Mouse (Mus musculus): Measurements from ENCODE around the gene Slco3a1. TPM values are rescaled to one million over a fixed set of nuclear protein-coding genes. Genes with fewer than 3 reads are reported as not detected.
A peak's percentile ranks its signal among the peaks of the same experiment; 100 is the strongest.

The Slco3a1 gene
- total and polyA plus RNA-seq, 3 experiments, result 0.04 to 0.35 TPM; not detected in 1

DNA sequence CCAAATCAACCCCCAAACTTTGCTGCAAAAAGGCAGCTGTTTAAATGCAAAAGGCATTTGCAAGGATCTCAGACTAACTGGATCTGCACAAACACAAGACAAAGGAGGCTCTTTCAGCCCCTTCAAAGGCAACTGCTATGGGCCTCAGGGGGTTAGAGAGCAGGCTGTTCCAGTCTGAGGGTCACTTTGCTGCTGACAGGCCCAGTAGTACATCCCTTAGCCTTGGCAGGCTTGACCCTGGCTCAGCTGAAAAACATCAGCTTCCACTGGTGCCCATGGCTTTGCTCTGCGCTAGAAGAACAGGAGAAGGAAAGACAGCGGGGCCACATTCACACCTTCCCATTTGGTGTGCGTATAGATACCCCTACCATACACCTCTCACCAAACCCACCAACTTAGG is 189.6 kb downstream of the Slco3a1 start:
- no peak for TF ChIP-seq HCFC1 (IDR thresholded peaks at IDR 0.05; ENCODE audit: low read depth, low read length)
- in situ Hi-C loops (cut with MboI; ENCODE audit: low pct_ligation_motif_present, low pct_unique_long_range_greater_than_20kb, low sequenced_read_pairs) (no loop called here), dilution Hi-C loops (cut with MboI; ENCODE audit: extremely low pct_ligation_motif_present, extremely low pct_unique_long_range_greater_than_20kb, low sequenced_read_pairs) (no loop called here)
- Histone ChIP-seq H3K9me3 (replicated peaks; ENCODE audit: low read length) (no peaks in the 10 kb centered on the region), H3K4me3 (replicated peaks in 1 of 3; ENCODE audit: low read depth in 2 of 3, low read length in 2 of 3, poor library complexity in 1 of 3) (no peak overlapping the region), H3K9ac (ENCODE audit: insufficient read depth, low read depth) (no peak overlapping the region), H3K79me2 (replicated peaks; ENCODE audit: control insufficient read depth, extremely low read depth, insufficient read depth, poor library complexity, severe bottlenecking) (no peaks in the 10 kb centered on the region), H3K4me1 (ENCODE audit: control insufficient read depth in 1 of 2, insufficient read depth in 2 of 2) (no peaks in the 10 kb centered on the region), H3K27me3 (replicated peaks) (peaks cover 24% of the 10 kb centered on the region), H3K36me3 (replicated peaks in 1 of 2; ENCODE audit: control insufficient read depth in 1 of 2, insufficient read depth in 1 of 2, low read length in 1 of 2) (no peaks in the 10 kb centered on the region), H3K4me2 (ENCODE audit: insufficient read depth, low read depth, poor library complexity, severe bottlenecking) (no peak overlapping the region), H3K27ac (ENCODE audit: insufficient read depth, low read depth) (no peak overlapping the region)
- no peak for DNase-seq (ENCODE audit: extremely low read depth)

DNA sequence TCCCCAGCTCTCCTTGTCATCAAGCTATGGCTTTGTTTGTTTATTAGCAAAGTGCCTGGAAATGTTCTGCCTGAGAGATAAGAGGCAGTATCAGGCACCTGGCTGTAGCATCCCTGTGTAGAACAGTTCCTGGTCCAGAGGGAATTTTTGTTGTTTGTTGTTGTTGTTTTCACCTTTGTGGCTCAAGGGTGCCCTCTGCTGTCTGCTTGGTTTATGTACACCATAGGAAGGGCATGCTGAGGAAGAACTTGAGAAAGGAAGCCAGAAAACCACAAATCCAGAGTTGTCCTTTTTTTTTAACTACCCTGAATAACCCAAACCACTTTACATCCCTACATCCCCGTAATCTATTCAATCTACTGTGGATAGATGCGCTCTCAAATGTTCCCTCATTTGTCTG is 191.1 kb downstream of the Slco3a1 start:
- H3K9ac ChIP-seq (ENCODE audit: insufficient read depth, low read depth), result no peak overlapping the region
- H3K36me3 ChIP-seq (replicated peaks in 1 of 2; ENCODE audit: control insufficient read depth in 1 of 2, insufficient read depth in 1 of 2, low read length in 1 of 2), result no peaks in the 10 kb centered on the region
- H3K4me3 ChIP-seq (replicated peaks in 1 of 3; ENCODE audit: low read depth in 2 of 3, low read length in 2 of 3, poor library complexity in 1 of 3), result no peak overlapping the region
- H3K4me2 ChIP-seq (ENCODE audit: insufficient read depth, low read depth, poor library complexity, severe bottlenecking), result no peak overlapping the region
- in situ Hi-C loops (cut with MboI; ENCODE audit: low pct_ligation_motif_present, low pct_unique_long_range_greater_than_20kb, low sequenced_read_pairs), result no loop called here
- H3K79me2 ChIP-seq (replicated peaks; ENCODE audit: control insufficient read depth, extremely low read depth, insufficient read depth, poor library complexity, severe bottlenecking), result no peaks in the 10 kb centered on the region
- DNase-seq (ENCODE audit: extremely low read depth), result no peak
- H3K27ac ChIP-seq (ENCODE audit: insufficient read depth, low read depth), result no peak overlapping the region
- dilution Hi-C loops (cut with MboI; ENCODE audit: extremely low pct_ligation_motif_present, extremely low pct_unique_long_range_greater_than_20kb, low sequenced_read_pairs), result no loop called here
- TF ChIP-seq CTCF (conservative IDR thresholded peaks at IDR 0.05 in 1 of 2, IDR thresholded peaks at IDR 0.05 in 1 of 2; ENCODE audit: low read depth in 2 of 2, low read length in 2 of 2) (peak; percentile 36 to 40; a peak in 3 of 4 replicates), E2F4 (IDR thresholded peaks at IDR 0.05; ENCODE audit: insufficient replicate concordance, low read depth, low read length) (no peak), ZKSCAN1 (IDR thresholded peaks at IDR 0.05; ENCODE audit: borderline replicate concordance, low read depth, low read length) (no peak), USF1 (IDR thresholded peaks at IDR 0.05; ENCODE audit: low read depth, low read length) (no peak)
- H3K4me1 ChIP-seq (ENCODE audit: control insufficient read depth in 1 of 2, insufficient read depth in 2 of 2), result no peaks in the 10 kb centered on the region
- H3K27me3 ChIP-seq (replicated peaks), result peaks cover 20% of the 10 kb centered on the region
- no peaks in the 10 kb centered on the region for H3K9me3 ChIP-seq (replicated peaks; ENCODE audit: low read length)

DNA sequence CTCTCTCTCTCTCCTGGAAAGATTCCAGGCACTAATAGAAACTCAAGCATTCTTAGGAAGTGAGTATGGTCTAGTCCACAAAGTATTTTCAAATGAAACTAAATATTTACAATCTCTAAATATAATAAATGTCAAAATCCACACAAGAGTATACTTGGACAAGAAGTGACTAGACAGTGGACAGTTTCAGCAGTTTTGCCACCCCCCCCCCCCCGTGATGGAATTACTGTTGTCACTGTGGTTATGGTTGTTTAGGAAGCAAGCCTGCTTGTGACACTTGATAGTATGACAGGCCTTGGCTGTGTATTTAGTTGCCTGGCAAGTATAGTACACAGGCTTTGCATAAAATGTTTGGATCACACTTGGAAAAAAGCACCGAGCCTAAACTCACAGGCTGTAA is 192.9 kb downstream of the Slco3a1 start:
- H3K27me3 ChIP-seq (replicated peaks), result peaks cover 18% of the 10 kb centered on the region
- H3K4me1 ChIP-seq (ENCODE audit: control insufficient read depth in 1 of 2, insufficient read depth in 2 of 2), result no peaks in the 10 kb centered on the region
- H3K4me3 ChIP-seq (replicated peaks in 1 of 3; ENCODE audit: low read depth in 2 of 3, low read length in 2 of 3, poor library complexity in 1 of 3), result no peak overlapping the region
- dilution Hi-C loops (cut with MboI; ENCODE audit: extremely low pct_ligation_motif_present, extremely low pct_unique_long_range_greater_than_20kb, low sequenced_read_pairs), result no loop called here
- DNase-seq (ENCODE audit: extremely low read depth), result no peak
- no peak overlapping the region for H3K9ac ChIP-seq (ENCODE audit: insufficient read depth, low read depth)
- no peaks in the 10 kb centered on the region for H3K36me3 ChIP-seq (replicated peaks in 1 of 2; ENCODE audit: control insufficient read depth in 1 of 2, insufficient read depth in 1 of 2, low read length in 1 of 2)
- no peak overlapping the region for H3K4me2 ChIP-seq (ENCODE audit: insufficient read depth, low read depth, poor library complexity, severe bottlenecking)
- no peak overlapping the region for H3K27ac ChIP-seq (ENCODE audit: insufficient read depth, low read depth)
- TF ChIP-seq ETS1 (conservative IDR thresholded peaks at IDR 0.05; ENCODE audit: low read depth, low read length) (no peak), EP300 (IDR thresholded peaks at IDR 0.05; ENCODE audit: low read length) (no peak), ELF1 (IDR thresholded peaks at IDR 0.05; ENCODE audit: low read depth, low read length) (no peak), E2F4 (IDR thresholded peaks at IDR 0.05; ENCODE audit: insufficient replicate concordance, low read depth, low read length) (no peak), UBTF (IDR thresholded peaks at IDR 0.05; ENCODE audit: low read depth, low read length) (no peak), JUN (IDR thresholded peaks at IDR 0.05; ENCODE audit: insufficient read depth, low read depth, low read length) (no peak), KAT2A (IDR thresholded peaks at IDR 0.05; ENCODE audit: insufficient replicate concordance, low read length) (no peak), PAX5 (IDR thresholded peaks at IDR 0.05; ENCODE audit: low read length) (no peak), MYC (IDR thresholded peaks at IDR 0.05; ENCODE audit: low read depth, low read length) (no peak), NELFE (IDR thresholded peaks at IDR 0.05; ENCODE audit: low read depth, low read length) (no peak), MEF2A (IDR thresholded peaks at IDR 0.05; ENCODE audit: borderline replicate concordance, low read depth, low read length) (no peak), SMC3 (IDR thresholded peaks at IDR 0.05; ENCODE audit: low read depth, low read length) (no peak)
- H3K79me2 ChIP-seq (replicated peaks; ENCODE audit: control insufficient read depth, extremely low read depth, insufficient read depth, poor library complexity, severe bottlenecking), result no peaks in the 10 kb centered on the region
- in situ Hi-C loops (cut with MboI; ENCODE audit: low pct_ligation_motif_present, low pct_unique_long_range_greater_than_20kb, low sequenced_read_pairs), result no loop called here
- H3K9me3 ChIP-seq (replicated peaks; ENCODE audit: low read length), result no peaks in the 10 kb centered on the region
